Mouse (Mus musculus) ovary, postnatal 36 days (tissue): ENCODE data around the gene Gm14443.
"Not testable (repeated sequence)": the region's sequence is repeated elsewhere in the genome, so short reads cannot be mapped to it uniquely, and the experiment has no call there.

ENCODE experiments used
- DNase-seq: peaks from one replicate; pipeline ENCODE4 v3.0.0; 2022; ENCODE audit warnings: low spot score, mixed read lengths

Gm14443 gene

GRCm38 (mm10) chr2:175175401-175176180 lies at the start of gene Gm14443:
TSS of gene Gm14443 (minus strand) at chr2:175175871.
- DNase-seq = not testable (repeated sequence)

GRCm38 (mm10) chr2:175206732-175207131 lies 31.1 kb upstream of the Gm14443 start, which contains the start of gene Gm14391:
TSS of gene Gm14391 (minus strand) at chr2:175206917.
- DNase-seq = not testable (repeated sequence)

GRCm38 (mm10) chr2:175179008-175179407 lies 3.3 kb upstream of the Gm14443 start:
- DNase-seq = not testable (repeated sequence)

GRCm38 (mm10) chr2:175176312-175176711 lies 641 bp upstream of the Gm14443 start:
- no peak for DNase-seq

GRCm38 (mm10) chr2:175174058-175174457 lies 1.6 kb downstream of the Gm14443 start:
- DNase-seq = not testable (repeated sequence)

GRCm38 (mm10) chr2:175172906-175173595 lies 2.6 kb downstream of the Gm14443 start:
- DNase-seq = not testable (repeated sequence)

GRCm38 (mm10) chr2:175172123-175172522 lies 3.5 kb downstream of the Gm14443 start:
- no peak for DNase-seq

GRCm38 (mm10) chr2:175166870-175167269 lies 8.8 kb downstream of the Gm14443 start:
- DNase-seq = not testable (repeated sequence)

GRCm38 (mm10) chr2:175165110-175165509 lies 10.6 kb downstream of the Gm14443 start:
- DNase-seq = not testable (repeated sequence)

- not testable (repeated sequence) for DNase-seq
Observed at GRCm38 (mm10) chr2:175161438-175161837, 14.2 kb downstream of the Gm14443 start.

GRCm38 (mm10) chr2:175158642-175159041 lies 17.0 kb downstream of the Gm14443 start:
- DNase-seq = no peak

- no peak for DNase-seq
Observed at GRCm38 (mm10) chr2:175156696-175157095, 19.0 kb downstream of the Gm14443 start.

GRCm38 (mm10) chr2:175141993-175142295 lies 33.7 kb downstream of the Gm14443 start, which contains the start of gene Gm14399:
TSS of gene Gm14399 (minus strand) at chr2:175142012.
- DNase-seq = not testable (repeated sequence)

GRCm38 (mm10) chr2:175141118-175141992 lies 34.3 kb downstream of the Gm14443 start:
- DNase-seq = peak; percentile 26

GRCm38 (mm10) chr2:175140624-175141023 lies 35.0 kb downstream of the Gm14443 start:
- DNase-seq = not testable (repeated sequence)
